Mouse (Mus musculus) liver, postnatal 0 days (tissue): ENCODE data around the gene Clec2l.

Source experiments
- CTCF ChIP-seq: sonication (generic); IDR thresholded peaks from 2 replicates; pipeline ENCODE4 v1.5.1; 2016; ENCODE audit warnings: antibody characterized with exemption, low read depth
- EP300 ChIP-seq: IDR thresholded peaks from 2 replicates; pipeline ENCODE4 v1.6.1; 2016; ENCODE audit warnings: antibody characterized with exemption, low read depth, mild to moderate bottlenecking

GRCm38 (mm10) chr6:38696570-38696969 is 33.7 kb downstream of the Clec2l start:
- no peak for TF ChIP-seq CTCF
- no peak for TF ChIP-seq EP300
